Mouse (Mus musculus) megakaryocyte, embryonic 14.5 days (primary cell): ENCODE measurements at regions not wholly inside any gene's neighbourhood (a gene's known extent, or its start where the extent isn't known, plus 50 kb on each side); places are given as distances from the start of the nearest gene placed in this dataset.

Source experiments
- FLI1 ChIP-seq: IDR thresholded peaks from 2 replicates; pipeline ENCODE4 v1.6.1; 2012; ENCODE audit warnings: low read length, inconsistent platforms, mixed read lengths
- GATA1 ChIP-seq: IDR thresholded peaks from 3 replicates; pipeline ENCODE4 v1.6.1; 2012; ENCODE audit warnings: mixed read lengths, low read length, inconsistent platforms, borderline replicate concordance

- TF ChIP-seq GATA1 (no peak), FLI1 (no peak)
Observed at GRCm38 (mm10) chr6:31639460-31639859, 75.7 kb upstream of the Podxl start.
